Mouse (Mus musculus): Measurements from ENCODE around the gene Atp5f1. TPM values are rescaled to one million over a fixed set of nuclear protein-coding genes. Genes with fewer than 3 reads are reported as not detected.

The Atp5f1 gene
- polyA plus RNA-seq, 1 experiment = 112 TPM

DNA sequence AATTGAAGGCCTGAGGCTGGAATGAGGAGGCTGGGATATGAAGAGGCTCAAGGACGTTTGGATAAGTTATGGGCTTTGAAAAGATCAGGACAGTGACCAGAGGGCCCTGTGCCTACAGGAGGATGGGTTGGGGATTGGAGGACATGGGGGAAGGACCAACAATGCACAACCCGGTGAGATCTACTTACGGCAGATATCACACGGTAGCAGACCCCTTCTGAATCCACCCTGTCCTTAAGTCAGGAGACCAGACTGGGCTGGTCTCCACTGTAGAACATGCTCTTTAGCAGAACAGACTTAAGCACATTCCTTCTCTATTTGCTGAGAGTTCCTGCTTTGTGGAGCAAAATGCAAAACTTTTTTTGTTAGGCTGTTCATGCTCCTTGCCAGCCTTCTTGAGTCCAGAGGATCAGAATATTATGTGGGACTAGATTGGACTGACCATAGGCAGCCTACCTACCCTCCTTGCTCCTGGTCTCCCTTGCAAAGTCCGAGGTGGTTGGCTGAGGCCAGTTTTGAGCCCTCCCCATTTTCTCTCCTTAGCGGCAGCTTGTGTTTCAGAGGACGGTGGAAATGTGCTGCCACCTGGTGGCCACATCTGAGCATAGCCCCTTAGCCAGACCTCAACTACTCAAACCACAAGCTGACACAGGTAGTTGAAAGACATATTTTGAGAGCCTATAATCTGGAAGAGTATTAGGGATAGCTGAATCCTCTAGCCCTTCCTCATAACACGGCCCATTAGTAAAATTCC is 60.3 kb downstream of the Atp5f1 start:
- DNase-seq (ENCODE audit: low read depth) = no peak

DNA sequence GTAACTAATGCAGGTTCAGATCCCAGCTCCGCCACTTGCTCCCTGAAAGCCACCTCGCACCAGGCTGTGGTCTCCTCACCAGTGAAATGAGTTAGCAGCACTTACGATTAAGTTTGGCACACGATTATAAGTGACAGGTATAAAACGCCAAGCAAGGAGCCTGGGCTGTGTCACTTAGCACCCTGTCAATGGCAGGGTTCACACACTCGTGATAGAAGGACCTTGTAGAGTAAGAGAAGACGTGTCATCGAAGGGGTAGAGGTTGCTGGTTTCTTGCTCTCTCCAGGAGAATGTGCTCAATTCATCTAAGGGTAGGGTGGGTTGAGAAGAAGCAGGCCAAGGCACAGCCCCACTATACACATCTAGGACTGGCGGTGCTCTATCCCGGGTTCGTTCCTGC is 61.0 kb downstream of the Atp5f1 start:
- no peak for DNase-seq (ENCODE audit: low read depth)

DNA sequence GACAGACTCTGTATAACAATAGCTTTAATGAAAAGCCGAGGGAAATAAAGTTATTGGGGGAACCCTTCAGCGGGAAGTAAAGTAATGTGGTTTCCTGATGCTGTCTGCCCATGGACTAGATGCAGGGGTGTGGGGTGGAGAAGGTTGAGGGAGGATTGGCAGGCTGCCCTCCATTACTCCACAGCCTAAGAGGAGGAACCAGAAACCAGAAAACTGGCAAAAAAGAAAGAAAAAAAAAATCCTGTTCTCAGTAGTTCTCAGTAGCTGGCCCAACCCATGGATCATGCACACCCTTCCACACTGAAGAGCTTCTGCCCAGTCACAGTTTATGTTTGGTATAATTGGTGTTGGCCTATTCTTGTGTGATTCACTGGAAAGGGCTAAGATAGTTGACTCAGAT is 61.6 kb downstream of the Atp5f1 start:
- no peak for DNase-seq (ENCODE audit: low read depth)

DNA sequence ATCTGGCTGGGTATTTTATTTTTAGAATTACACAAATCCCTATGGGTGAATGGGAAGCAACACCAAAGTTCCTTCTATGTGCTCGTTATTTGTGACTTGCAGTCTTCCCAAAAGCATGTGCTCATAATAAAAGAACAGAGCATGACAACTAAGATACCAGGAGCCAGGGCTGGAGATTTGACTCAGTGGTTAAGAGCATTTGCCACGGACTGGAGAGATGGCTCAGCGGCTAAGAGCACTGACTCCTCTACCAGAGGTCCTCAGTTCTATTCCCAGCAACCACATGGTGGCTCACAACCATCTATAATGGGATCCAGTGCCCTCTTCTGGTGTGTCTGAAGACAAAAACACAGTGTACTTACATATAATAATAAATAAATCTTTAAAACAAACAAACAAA is 63.1 kb downstream of the Atp5f1 start:
- DNase-seq (ENCODE audit: low read depth) = no peak

DNA sequence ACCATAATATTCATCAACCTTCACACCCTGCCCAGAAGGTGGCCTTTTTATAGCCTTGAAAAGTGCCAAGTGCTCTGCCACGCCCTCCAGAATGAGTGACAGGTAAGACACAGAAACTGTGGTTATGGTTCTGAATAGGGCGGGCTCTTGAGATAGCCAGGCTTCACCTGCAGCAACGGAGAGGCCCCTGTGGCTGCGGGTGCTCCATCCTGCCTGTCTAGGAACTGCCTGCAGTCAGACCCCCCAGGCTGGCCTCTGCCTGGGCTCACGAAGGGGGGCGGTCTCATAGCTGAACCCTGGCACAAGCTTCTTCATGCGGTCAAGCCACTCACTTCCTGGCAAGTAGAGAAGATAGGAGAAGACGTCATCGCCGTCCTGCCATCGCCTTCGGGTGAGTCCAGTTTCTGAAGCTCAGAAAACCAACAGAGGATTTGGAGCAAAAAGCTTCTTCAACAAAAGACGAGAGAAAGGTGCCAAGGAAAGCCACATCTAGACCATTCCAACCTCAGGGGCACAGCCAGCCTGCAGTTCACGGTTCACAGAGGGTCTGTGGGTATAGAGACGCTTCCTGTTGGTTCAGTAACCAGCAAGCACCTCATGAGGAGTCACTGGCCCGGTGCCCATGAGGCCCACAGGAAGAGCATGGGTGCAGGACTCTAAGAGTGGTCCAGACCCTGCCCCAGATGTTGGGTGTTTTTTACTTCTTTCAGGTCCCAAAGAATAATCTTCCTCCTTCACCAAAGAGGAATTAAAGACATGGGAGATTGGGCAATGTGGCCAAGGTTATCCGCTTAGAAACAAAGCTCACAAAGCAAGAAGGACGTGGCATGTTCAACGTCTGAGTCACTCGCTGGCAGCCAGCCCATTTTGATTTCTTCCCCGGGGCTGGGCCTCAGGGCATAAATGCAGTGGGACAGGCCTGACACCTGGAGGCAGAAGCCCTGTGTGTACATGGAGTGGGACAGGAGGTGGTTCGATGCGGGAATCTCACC is 65.0 kb downstream of the Atp5f1 start:
- DNase-seq (ENCODE audit: low read depth) = no peak

DNA sequence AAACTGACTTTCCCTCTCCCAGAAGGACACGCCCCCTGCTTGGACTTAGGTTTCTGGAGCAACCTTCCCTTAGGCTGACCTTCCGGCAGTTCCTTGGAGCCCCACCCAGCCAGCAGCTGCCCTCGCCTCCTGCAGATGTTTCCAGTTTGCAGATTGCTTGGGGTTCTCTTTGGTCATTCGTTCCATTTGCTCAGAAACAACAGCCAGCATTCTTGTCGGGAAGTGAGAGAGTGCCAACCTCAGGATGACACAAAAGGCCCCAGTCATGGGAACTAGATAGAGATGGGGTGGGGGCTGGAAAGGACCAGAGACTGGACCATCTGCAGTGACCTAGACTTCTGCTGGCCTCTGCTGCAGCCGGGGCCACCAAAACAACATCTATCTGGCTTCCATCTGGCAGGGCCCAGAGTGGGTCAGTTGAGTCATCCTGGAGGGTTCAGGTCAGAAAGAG is 65.9 kb downstream of the Atp5f1 start:
- no peak for DNase-seq (ENCODE audit: low read depth)

Other genes with a start within 250 kb of the Atp5f1 start
- 13.0 and 16.8 TPM in 2 replicates for gene Rap1a, start 158.8 kb downstream of the Atp5f1 start, polyA plus RNA-seq (2012; rRNA removed)
- 0.20 and 0.45 TPM in 2 replicates for gene Adora3, start 89.2 kb downstream of the Atp5f1 start, polyA plus RNA-seq (2012; rRNA removed)
- 0.88 and 1.6 TPM in 2 replicates for gene Tmigd3, start 89.2 kb downstream of the Atp5f1 start, polyA plus RNA-seq (2012; rRNA removed)
- gene I830077J02Rik, start 27.4 kb downstream of the Atp5f1 start, polyA plus RNA-seq (2012; rRNA removed) = 0.63 and 0.84 TPM in 2 replicates
- 37.7 and 41.3 TPM in 2 replicates for gene Wdr77, start 730 bp downstream of the Atp5f1 start, polyA plus RNA-seq (2012; rRNA removed)
- 1.4 and 1.5 TPM in 2 replicates for gene Ovgp1, start 13.6 kb upstream of the Atp5f1 start, polyA plus RNA-seq (2012; rRNA removed)
- 0.92 and 2.3 TPM in 2 replicates for gene Pifo, start 54.5 kb upstream of the Atp5f1 start, polyA plus RNA-seq (2012; rRNA removed)
- gene Chil5, start 72.7 kb upstream of the Atp5f1 start, polyA plus RNA-seq (2012; rRNA removed) = 0.27 TPM in 1 of 2 replicates, not detected in the other
- 0.62 and 0.76 TPM in 2 replicates for gene Chia1, start 153.1 kb upstream of the Atp5f1 start, polyA plus RNA-seq (2012; rRNA removed)
- gene Chil3, start 207.5 kb upstream of the Atp5f1 start, polyA plus RNA-seq (2012; rRNA removed) = 0.22 and 0.41 TPM in 2 replicates